Mouse (Mus musculus) cerebellum, adult 2 months (tissue): ENCODE data around the gene Ncstn.

Experiments used
- CTCF ChIP-seq: fragments of 200-500 bp; IDR thresholded peaks from 2 replicates; pipeline ENCODE4 v1.5.1; 2011; ENCODE audit warnings: low read depth, mild to moderate bottlenecking, control low read depth, low read length, moderate library complexity, borderline replicate concordance; ENCODE audit not compliant: insufficient read depth
- POLR2A ChIP-seq: fragments of 200-500 bp; IDR thresholded peaks from 2 replicates; pipeline ENCODE4 v1.6.1; 2011; ENCODE audit warnings: low read length, control low read depth, borderline replicate concordance; ENCODE audit not compliant: insufficient read depth

- TF ChIP-seq POLR2A (no peak), CTCF (no peak)
Measured at GRCm38 (mm10) chr1:172060659-172061058, 21.9 kb downstream of the Ncstn start.
